Mouse (Mus musculus) liver, postnatal 0 days (tissue): Measurements from ENCODE around the gene Wdtc1.

ENCODE experiments used
- CTCF ChIP-seq: sonication (generic); IDR thresholded peaks from 2 replicates; pipeline ENCODE4 v1.5.1; 2016; ENCODE audit warnings: antibody characterized with exemption, low read depth
- EP300 ChIP-seq: IDR thresholded peaks from 2 replicates; pipeline ENCODE4 v1.6.1; 2016; ENCODE audit warnings: antibody characterized with exemption, low read depth, mild to moderate bottlenecking

GRCm38 (mm10) chr4:133348051-133348775 lies 5.1 kb downstream of the Wdtc1 start:
- no peak for TF ChIP-seq CTCF
- no peak for TF ChIP-seq EP300
